Mouse (Mus musculus): ENCODE results near the gene Dennd2c. TPM values are rescaled to one million over a fixed set of nuclear protein-coding genes. Genes with fewer than 3 reads are reported as not detected.
"Not testable (repeated sequence)": the region's sequence is repeated elsewhere in the genome, so short reads cannot be mapped to it uniquely, and the experiment has no call there.

The Dennd2c gene
- polyA plus RNA-seq, 1 experiment from 2014 or later = 3.4 TPM

DNA sequence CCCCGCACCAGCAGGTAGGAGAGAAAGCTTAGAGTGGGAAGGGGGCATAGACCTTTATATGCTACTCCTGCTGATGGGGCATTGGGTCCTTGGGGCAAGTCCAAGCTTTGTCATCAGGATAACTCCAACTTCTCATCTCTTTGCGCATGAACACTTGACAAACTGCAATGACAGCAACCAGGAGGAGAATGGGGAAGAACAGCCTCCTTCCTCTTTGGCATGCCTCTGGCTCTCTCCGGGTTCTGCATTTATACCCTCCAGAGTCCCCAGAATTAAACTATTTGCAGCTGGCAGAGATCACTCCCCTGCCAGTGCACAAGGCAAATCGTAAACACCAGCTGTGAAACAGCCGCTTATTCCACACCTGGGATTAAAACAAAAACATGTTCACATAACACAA lies 111.1 kb downstream of the Dennd2c start:
- Histone ChIP-seq H3K27ac (no peak overlapping the region), H3K27me3 (ENCODE audit: insufficient read depth, poor library complexity, severe bottlenecking) (no peaks in the 10 kb centered on the region), H3K4me3 (no peak overlapping the region), H3K36me3 (no peaks in the 10 kb centered on the region), H3K4me1 (no peaks in the 10 kb centered on the region), H3K9me3 (no peaks in the 10 kb centered on the region)
- 84% methylated on average over 5 of the region's 5 CpGs for WGBS
- no peak for DNase-seq (ENCODE audit: low spot score)

DNA sequence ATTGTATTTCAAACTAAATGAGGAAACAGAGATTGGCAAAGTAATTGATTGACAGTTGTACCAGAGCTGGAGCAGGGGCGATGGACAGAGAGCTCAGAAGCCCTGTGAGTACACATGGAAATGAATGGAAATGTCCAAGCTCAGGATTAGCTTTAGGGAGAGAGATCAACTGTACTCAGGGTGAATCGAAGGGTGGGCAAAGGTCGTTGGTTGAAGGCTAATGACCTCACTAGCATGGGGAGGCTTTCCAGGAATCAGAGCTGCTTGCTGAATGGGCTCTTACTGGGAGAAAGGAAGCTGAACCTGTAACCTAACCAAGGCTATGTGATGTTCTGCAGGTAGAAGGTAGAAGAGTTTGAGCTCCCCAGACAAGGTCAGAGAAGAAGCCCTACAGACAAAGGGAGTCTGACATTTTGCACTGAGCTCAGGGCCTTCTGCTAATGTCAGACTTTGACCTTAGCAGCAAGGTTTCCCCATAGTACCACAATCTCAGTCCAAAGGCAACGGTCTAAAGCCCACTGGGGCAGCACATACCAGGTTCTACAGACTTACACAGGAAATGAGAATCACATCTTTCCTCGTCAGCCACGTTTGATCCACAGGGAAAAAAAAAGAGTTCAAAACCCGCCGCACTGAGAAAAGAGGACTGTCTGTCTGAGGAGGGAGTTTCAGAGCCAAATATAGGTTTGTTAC lies 112.3 kb downstream of the Dennd2c start:
- 82% methylated on average over 8 of the region's 8 CpGs for WGBS
- no peak for DNase-seq (ENCODE audit: low spot score)
- Histone ChIP-seq H3K27ac (no peak overlapping the region), H3K9me3 (no peaks in the 10 kb centered on the region), H3K27me3 (ENCODE audit: insufficient read depth, poor library complexity, severe bottlenecking) (no peaks in the 10 kb centered on the region), H3K36me3 (no peaks in the 10 kb centered on the region), H3K4me1 (no peaks in the 10 kb centered on the region), H3K4me3 (no peak overlapping the region)

DNA sequence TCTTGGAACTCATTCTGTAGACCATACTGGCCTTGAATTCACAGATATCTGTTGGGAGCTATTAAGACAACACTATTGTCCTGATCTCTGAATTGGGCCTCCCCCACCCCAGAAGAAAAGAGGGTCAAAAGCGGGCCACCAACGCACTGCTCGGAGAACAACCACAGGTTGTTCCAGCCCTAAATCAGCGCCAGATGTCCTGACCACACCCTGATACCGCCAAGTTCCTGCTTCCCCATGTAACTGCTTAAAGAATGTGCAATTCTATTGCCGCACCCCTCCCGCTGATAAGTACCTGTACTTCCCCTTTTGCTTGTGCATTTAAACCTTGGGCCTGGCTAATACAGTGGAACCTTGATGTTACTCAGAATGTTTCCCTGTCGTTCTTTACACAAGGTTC lies 113.0 kb downstream of the Dennd2c start:
- not testable (repeated sequence) for DNase-seq (ENCODE audit: low spot score); H3K4me1 ChIP-seq; H3K36me3 ChIP-seq; H3K27me3 ChIP-seq (ENCODE audit: insufficient read depth, poor library complexity, severe bottlenecking); H3K4me3 ChIP-seq; H3K27ac ChIP-seq; H3K9me3 ChIP-seq
- 76% methylated on average over 8 of the region's 8 CpGs for WGBS

Other genes starting within 250 kb of the Dennd2c start
- not detected in 2 replicates for gene Sycp1, start 166.5 kb upstream of the Dennd2c start, polyA plus RNA-seq (2016; fragmentation: Nextera tagmentation; extraction: Ambion mirVana)
- gene Nr1h5, start 138.5 kb upstream of the Dennd2c start, polyA plus RNA-seq (2016; fragmentation: Nextera tagmentation; extraction: Ambion mirVana) = 0.16 and 5.2 TPM in 2 replicates
- gene Sike1, start 106.9 kb upstream of the Dennd2c start, polyA plus RNA-seq (2016; fragmentation: Nextera tagmentation; extraction: Ambion mirVana) = 67.2 and 72.1 TPM in 2 replicates
- 352 and 387 TPM in 2 replicates for gene Csde1, start 82.2 kb upstream of the Dennd2c start, polyA plus RNA-seq (2016; fragmentation: Nextera tagmentation; extraction: Ambion mirVana)
- 109 and 122 TPM in 2 replicates for gene Nras, start 44.3 kb upstream of the Dennd2c start, polyA plus RNA-seq (2016; fragmentation: Nextera tagmentation; extraction: Ambion mirVana)
- gene Ampd1, start 28.6 kb upstream of the Dennd2c start, polyA plus RNA-seq (2016; fragmentation: Nextera tagmentation; extraction: Ambion mirVana) = not detected in 2 replicates
- 150 and 186 TPM in 2 replicates for gene Bcas2, start 69.1 kb downstream of the Dennd2c start, polyA plus RNA-seq (2016; fragmentation: Nextera tagmentation; extraction: Ambion mirVana)
- gene Trim33, start 176.7 kb downstream of the Dennd2c start, polyA plus RNA-seq (2016; fragmentation: Nextera tagmentation; extraction: Ambion mirVana) = 19.0 and 22.2 TPM in 2 replicates

Measured in heart, embryonic 10.5 days (tissue).